Mouse (Mus musculus) left cerebral cortex, postnatal 10 days (tissue): Measurements from ENCODE around the gene Cux1. TPM values are rescaled to one million over a fixed set of nuclear protein-coding genes. Genes with fewer than 3 reads are reported as not detected.

Experiments used
- DNase-seq, 2 experiments: peaks; one replicate each; pipeline ENCODE4 v3.0.0; 2021 to 2022; ENCODE audit warnings: low spot score in 2 of 2, mixed read lengths in 1 of 2; ENCODE audit errors: extremely low spot score in 1 of 2
- intact Hi-C: fragments of 180-260 bp; cut with DNase I; formaldehyde crosslinking; loops from one replicate; pipeline ENCODE4 v1.15.1; 2025
- total RNA-seq, 2 experiments: library from RNA; stranded (reverse); gene quantifications; 2 replicates each; pipeline ENCODE4 v1.2.3; 2021

Cux1 gene
- total RNA-seq, 2 experiments from 2014 or later, result 127 to 133 TPM

- no peak for DNase-seq
- intact Hi-C loops, result no loop called here
Observed at GRCm38 (mm10) chr5:136521656-136522055, 45.6 kb downstream of the Cux1 start.

- no peak for DNase-seq
- intact Hi-C loops, result no loop called here
Observed at GRCm38 (mm10) chr5:136518648-136519437, 48.4 kb downstream of the Cux1 start.

- intact Hi-C loops, result no loop called here
- DNase-seq, result no peak
Observed at GRCm38 (mm10) chr5:136517510-136517909, 49.8 kb downstream of the Cux1 start.

GRCm38 (mm10) chr5:136516593-136516992 lies 50.7 kb downstream of the Cux1 start:
- no peak for DNase-seq
- intact Hi-C loops, result no loop called here

- DNase-seq, result no peak
- intact Hi-C loops, result no loop called here
Observed at GRCm38 (mm10) chr5:136514049-136514677, 53.1 kb downstream of the Cux1 start.

GRCm38 (mm10) chr5:136512103-136512674 lies 55.1 kb downstream of the Cux1 start:
- intact Hi-C loops, result no loop called here
- no peak for DNase-seq

GRCm38 (mm10) chr5:136511378-136511777 lies 55.9 kb downstream of the Cux1 start:
- intact Hi-C loops, result no loop called here
- DNase-seq, result peak in 1 of 2 experiments; percentile 20

GRCm38 (mm10) chr5:136510609-136511008 lies 56.7 kb downstream of the Cux1 start:
- intact Hi-C loops, result no loop called here
- DNase-seq, result no peak

- DNase-seq, result no peak
- intact Hi-C loops, result no loop called here
Observed at GRCm38 (mm10) chr5:136507629-136508028, 59.7 kb downstream of the Cux1 start.

- DNase-seq, result no peak
- intact Hi-C loops, result no loop called here
Observed at GRCm38 (mm10) chr5:136506262-136506661, 61.0 kb downstream of the Cux1 start.

GRCm38 (mm10) chr5:136502491-136503086 lies 64.7 kb downstream of the Cux1 start:
- intact Hi-C loops, result no loop called here
- DNase-seq, result no peak

- DNase-seq, result no peak
- intact Hi-C loops, result no loop called here
Observed at GRCm38 (mm10) chr5:136500307-136500871, 66.9 kb downstream of the Cux1 start.

GRCm38 (mm10) chr5:136499316-136499715 lies 68.0 kb downstream of the Cux1 start:
- no peak for DNase-seq
- intact Hi-C loops, result no loop called here

GRCm38 (mm10) chr5:136498741-136499140 lies 68.5 kb downstream of the Cux1 start:
- no peak for DNase-seq
- intact Hi-C loops, result no loop called here

GRCm38 (mm10) chr5:136497301-136497700 lies 70.0 kb downstream of the Cux1 start:
- intact Hi-C loops, result no loop called here
- no peak for DNase-seq

- intact Hi-C loops, result no loop called here
- no peak for DNase-seq
Observed at GRCm38 (mm10) chr5:136495581-136495980, 71.7 kb downstream of the Cux1 start.

- intact Hi-C loops, result no loop called here
- no peak for DNase-seq
Observed at GRCm38 (mm10) chr5:136494927-136495326, 72.4 kb downstream of the Cux1 start.

- intact Hi-C loops, result no loop called here
- no peak for DNase-seq
Observed at GRCm38 (mm10) chr5:136494288-136494687, 73.0 kb downstream of the Cux1 start.

GRCm38 (mm10) chr5:136489450-136489849 lies 77.8 kb downstream of the Cux1 start:
- no peak for DNase-seq
- intact Hi-C loops, result no loop called here
